Mouse (Mus musculus) lung, adult 2 months (tissue): ENCODE measurements around the gene Gnas. TPM values are rescaled to one million over a fixed set of nuclear protein-coding genes. Genes with fewer than 3 reads are reported as not detected.
A peak's percentile ranks its signal among the peaks of the same experiment; 100 is the strongest.
"Not testable (repeated sequence)": the region's sequence is repeated elsewhere in the genome, so short reads cannot be mapped to it uniquely, and the experiment has no call there.

Source experiments
- DNase-seq: peaks from one replicate; pipeline ENCODE4 v3.0.0; 2022
- H3K4me1 ChIP-seq: fragments of 200-500 bp; 2 replicates; pipeline ENCODE4 v1.6.1; 2011; ENCODE audit warnings: low read length; ENCODE audit not compliant: control insufficient read depth, insufficient read depth
- H3K4me3 ChIP-seq: fragments of 200-500 bp; replicated peaks from 2 replicates; pipeline ENCODE3; 2011; ENCODE audit warnings: low read depth, mild to moderate bottlenecking, control low read depth, low read length; ENCODE audit errors: extremely low read depth
- CTCF ChIP-seq: fragments of 200-500 bp; IDR thresholded peaks from 2 replicates; pipeline ENCODE4 v1.5.1; 2011; ENCODE audit warnings: mild to moderate bottlenecking, low read length, control low read depth; ENCODE audit not compliant: insufficient read depth
- POLR2A ChIP-seq: fragments of 200-500 bp; IDR thresholded peaks from 2 replicates; pipeline ENCODE4 v1.6.1; 2011; ENCODE audit warnings: low read depth, mild to moderate bottlenecking, control low read depth, low read length, borderline replicate concordance; ENCODE audit errors: extremely low read depth
- WGBS: fragments of 180-500 bp; shearing (Covaris S2); methylation state at CpG from one replicate; pipeline ENCODE4 v1.1.7; 2018; 5-methylcytosine and 5-hydroxymethylcytosine counted together
- polyA plus RNA-seq: library from polyadenylated mRNA; depleted of rRNA; stranded (reverse); fragments of >200 nt; gene quantifications from 2 replicates; pipeline ENCODE4 v1.2.3, GENCODE M21; 2012

Gene Gnas
- polyA plus RNA-seq, 1 experiment, result 1,050 TPM

DNA sequence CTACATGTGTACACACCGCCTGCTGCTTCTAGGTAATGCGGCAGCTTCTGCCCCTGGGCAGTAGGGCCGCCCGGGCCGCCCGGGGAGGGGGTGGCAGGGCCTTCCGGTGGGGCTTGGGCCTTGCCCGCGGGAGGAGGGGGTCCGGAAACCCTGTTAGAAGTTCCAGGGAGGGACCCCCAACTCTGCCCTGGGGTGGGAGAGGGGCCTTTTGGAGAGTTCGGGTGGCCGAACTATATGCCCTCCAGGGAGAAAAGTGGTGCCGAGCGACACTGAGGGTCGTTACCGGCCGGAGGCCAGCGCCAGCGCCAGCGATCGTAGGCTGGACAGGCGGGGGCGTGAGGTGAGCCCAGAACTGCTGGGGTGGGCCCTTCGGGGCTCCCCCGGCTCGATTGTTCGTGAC lies 16.1 kb downstream of the Gnas start:
- Histone ChIP-seq H3K4me1 (no peaks in the 10 kb centered on the region), H3K4me3 (no peak overlapping the region)
- 55% methylated on average over 27 of the region's 27 CpGs for WGBS
- TF ChIP-seq POLR2A (no peak), CTCF (no peak)
- no peak for DNase-seq

DNA sequence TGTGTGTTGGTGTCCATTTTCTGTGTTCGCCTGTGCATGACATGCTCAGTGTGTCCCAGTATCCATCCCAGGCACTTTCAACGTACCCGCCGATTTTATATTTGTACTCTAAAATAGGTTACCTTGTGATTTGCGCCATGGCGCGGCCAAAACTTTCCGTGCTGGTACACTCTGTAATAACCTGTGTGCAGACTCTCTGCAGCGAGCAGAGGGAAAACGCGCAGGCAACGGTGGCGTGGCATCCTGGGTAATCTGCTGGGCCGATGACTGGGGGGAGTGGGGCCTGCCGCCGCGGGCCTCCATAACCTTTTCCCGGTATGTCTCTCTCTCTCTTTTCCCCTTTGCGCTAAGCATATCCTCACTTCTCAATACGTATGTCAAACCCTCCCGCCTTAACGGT lies 16.5 kb downstream of the Gnas start:
- TF ChIP-seq POLR2A (no peak), CTCF (no peak)
- DNase-seq, result no peak
- WGBS, result 55% methylated on average over 22 of the region's 22 CpGs
- Histone ChIP-seq H3K4me3 (no peak overlapping the region), H3K4me1 (no peaks in the 10 kb centered on the region)

DNA sequence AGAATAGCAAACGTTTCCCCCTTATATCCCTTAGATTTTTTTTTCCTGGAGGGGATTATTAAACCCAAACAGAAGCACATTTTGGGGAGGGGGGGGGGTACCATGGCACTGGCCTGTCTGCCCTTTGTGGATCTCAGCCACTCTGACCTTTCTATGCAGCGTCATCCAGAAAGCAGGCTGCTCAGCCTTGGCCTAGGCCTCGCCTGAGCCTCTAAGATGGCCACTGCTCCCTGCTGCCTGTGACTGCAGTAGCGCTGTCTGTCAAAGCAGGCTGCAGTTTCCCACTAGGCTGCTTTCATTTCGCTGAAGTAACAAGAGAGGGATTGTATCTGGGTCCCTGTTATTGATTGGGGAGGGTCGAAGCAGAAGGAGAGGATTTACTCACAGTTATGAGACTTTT lies 18.4 kb downstream of the Gnas start:
- no peak for DNase-seq
- no peak overlapping the region for H3K4me3 ChIP-seq
- TF ChIP-seq POLR2A (no peak), CTCF (no peak)
- no peaks in the 10 kb centered on the region for H3K4me1 ChIP-seq
- WGBS, result 77% methylated on average over 6 of the region's 6 CpGs

DNA sequence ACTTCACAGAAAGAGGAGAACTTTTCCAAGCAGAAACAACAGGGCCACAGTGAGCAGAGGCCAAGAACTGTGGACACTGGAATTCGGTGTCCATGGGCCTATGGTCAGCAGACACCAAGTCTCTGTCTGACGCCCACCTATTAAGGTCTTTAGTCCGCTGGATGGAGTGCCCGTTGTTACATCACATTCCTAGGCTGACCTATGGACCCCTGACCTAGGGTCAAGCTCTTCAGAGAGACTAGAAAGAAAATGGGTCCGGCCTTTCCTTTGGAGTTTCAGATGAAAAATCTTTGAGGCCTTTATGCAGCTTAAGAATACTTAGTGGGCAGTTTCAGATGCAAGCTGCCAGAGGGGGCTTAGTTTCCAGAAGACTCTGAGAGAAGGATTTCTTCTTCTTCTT lies 21.5 kb downstream of the Gnas start:
- TF ChIP-seq POLR2A (no peak), CTCF (no peak)
- Histone ChIP-seq H3K4me1 (no peaks in the 10 kb centered on the region), H3K4me3 (no peak overlapping the region)
- WGBS, result 28% methylated on average over 5 of the region's 5 CpGs
- DNase-seq, result no peak

DNA sequence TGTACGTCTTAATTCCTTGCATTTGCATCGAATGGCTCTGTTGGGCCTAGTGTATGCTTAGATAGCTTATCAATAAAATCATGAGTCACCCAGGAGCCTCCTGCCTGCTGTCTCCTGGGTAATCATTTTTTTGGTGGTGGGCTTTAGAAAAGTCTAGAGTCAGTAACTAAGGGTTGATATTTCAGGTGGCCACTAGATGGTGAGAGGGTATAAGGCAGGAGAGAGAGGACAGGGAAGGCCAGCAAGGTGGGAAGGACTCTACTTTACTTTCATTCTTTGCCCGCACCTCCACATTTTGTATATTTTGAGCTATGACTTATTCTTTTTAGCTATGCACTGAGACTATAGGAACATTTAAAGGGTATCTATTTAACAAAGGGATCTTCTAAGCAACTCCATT lies 23.8 kb downstream of the Gnas start:
- H3K4me3 ChIP-seq, result no peak overlapping the region
- no peaks in the 10 kb centered on the region for H3K4me1 ChIP-seq
- no peak for DNase-seq
- TF ChIP-seq CTCF (no peak), POLR2A (no peak)
- WGBS, result 57% methylated on average over 3 of the region's 3 CpGs

DNA sequence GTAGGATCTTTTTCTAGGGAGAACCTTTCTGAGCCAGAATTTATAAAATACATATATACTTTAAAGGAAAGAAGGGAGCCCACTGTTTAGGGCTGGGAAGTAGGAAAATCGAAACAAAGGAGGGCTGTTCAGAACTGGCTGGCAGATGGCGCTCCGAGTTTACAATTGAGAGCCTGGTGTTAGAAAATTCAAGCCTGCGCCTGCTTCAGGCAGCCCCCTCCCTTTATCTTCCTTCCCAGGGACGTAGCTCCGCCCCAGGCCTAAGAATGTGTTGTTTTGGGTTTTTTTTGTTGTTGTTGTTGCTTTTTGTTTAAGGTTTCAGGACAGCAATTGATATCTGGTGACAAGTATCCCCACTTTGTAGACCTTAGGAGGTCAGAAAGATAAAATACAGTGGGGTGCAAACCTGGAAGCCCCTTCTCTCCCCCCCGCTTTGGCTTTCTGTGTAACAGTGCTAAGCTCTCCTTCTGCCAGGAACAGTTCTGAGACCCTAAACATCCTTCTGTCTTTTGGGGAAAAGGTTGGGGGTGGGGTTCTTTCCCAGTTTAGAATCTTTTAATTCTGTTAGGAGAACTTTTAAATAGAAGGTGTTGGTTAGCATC lies 26.9 kb downstream of the Gnas start:
- peak; percentile 68 for TF ChIP-seq CTCF
- no peak for TF ChIP-seq POLR2A
- WGBS, result 15% methylated on average over 7 of the region's 7 CpGs
- peak; percentile 52 for DNase-seq
- Histone ChIP-seq H3K4me1 (no peaks in the 10 kb centered on the region), H3K4me3 (no peak overlapping the region)

DNA sequence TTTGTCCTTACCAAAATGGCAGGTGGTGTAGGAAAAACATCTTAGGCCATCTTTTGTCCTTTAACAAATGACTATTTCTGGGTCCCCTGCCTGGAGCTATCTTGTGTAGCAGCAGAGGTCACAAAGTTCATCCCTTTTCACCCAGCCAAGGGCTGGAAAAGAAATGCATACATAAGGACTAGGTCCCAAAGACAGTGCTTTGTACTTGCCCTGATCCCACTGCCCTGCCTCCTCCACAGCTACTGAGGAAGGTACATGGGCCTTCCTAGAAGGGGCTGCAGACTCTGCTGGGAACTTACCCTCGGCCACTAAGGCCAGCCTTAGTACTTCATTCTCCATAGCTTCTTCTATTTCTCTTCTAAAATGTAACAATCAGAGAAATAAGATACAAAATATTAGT lies 27.5 kb downstream of the Gnas start:
- no peak overlapping the region for H3K4me3 ChIP-seq
- H3K4me1 ChIP-seq, result no peaks in the 10 kb centered on the region
- TF ChIP-seq POLR2A (no peak), CTCF (no peak)
- 82% methylated on average over 1 of the region's 1 CpGs for whole genome bisulfite sequencing
- no peak for DNase-seq

DNA sequence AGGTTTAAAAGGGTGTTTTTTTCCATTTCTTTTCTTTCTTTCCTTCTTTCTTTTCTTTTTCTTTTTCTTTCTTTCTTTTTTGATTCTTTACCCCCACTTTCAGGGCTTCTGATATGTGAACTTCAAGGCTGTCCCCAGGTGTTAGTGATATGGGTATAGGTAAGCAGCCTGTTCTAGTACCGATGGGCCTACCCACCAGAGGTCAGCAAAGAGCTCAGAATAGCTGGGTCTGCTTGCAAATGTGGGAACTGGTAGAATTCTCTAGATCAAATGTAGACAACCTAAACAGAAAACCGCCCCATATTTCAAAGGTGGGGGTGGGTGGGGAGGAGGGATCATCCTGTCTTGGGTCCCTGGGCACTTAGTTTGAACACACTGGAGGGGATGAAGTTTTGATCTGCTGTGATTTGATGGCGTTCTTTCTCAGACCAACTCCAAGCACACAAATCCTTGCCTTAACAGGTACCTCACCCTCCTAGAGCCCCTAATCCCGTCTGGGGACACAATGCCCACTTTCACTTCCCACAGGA lies 28.1 kb downstream of the Gnas start:
- Histone ChIP-seq H3K4me1 (no peaks in the 10 kb centered on the region), H3K4me3 (no peak overlapping the region)
- peak; percentile 75 for DNase-seq
- TF ChIP-seq CTCF (peak; percentile 73), POLR2A (no peak)
- 19% methylated on average over 4 of the region's 4 CpGs for WGBS

DNA sequence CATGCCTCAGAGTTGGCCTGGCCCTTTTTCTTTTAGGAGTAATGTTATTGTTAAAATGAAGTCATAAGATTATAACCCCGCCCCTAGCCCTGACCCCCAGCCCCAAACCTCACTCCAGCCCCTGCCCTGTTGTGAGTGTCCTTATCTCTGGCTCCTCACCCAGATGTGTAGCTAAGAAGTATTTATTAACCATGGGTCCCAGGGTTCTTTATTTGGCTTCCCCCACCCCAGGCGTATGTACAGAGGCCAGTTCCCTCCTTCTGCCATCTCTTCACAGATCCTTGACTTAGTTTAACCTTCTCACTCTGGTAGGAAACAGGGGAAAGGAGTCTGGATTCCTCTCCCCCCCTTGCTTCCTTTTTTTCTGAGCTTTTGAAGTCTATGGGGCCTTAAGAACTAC lies 28.5 kb downstream of the Gnas start:
- Histone ChIP-seq H3K4me1 (no peaks in the 10 kb centered on the region), H3K4me3 (no peak overlapping the region)
- WGBS, result 54% methylated on average over 2 of the region's 2 CpGs
- no peak for DNase-seq
- no peak for TF ChIP-seq POLR2A
- no peak for TF ChIP-seq CTCF

DNA sequence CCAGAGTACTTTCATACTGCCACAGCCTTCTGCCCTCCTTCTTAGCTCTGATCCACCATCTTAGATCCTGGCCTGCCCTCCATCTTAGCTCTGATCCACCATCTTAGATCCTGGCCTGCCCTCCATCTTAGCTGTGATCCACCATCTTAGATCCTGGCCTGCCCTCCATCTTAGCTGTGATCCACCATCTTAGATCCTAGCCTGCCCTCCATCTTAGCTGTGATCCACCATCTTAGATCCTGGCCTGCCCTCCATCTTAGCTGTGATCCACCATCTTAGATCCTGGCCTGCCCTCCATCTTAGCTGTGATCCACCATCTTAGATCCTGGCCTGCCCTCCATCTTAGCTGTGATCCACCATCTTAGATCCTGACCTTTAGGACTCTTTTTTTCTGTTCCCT lies 31.3 kb downstream of the Gnas start:
- H3K4me1 ChIP-seq, DNase-seq, H3K4me3 ChIP-seq: not testable (repeated sequence)

DNA sequence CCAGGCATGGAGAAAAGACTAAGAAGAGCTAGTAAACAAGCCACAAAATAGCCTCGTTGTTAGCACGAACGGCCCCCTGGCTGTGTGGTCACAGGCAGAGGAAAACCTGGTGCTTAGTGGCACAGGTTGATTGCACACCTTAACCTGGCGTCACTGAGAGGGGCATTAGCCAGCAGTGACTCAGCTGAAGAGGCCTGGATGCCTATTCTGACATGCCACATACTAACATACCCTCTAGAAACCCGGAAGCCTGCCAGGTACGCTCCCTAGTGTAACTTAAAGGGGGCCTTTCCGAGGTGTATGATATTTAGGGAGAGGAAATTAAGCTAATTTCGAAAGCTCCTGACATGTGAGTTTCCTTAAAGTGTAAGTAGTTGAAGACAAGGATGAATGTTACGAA lies 32.5 kb downstream of the Gnas start:
- no peak for DNase-seq
- TF ChIP-seq POLR2A (no peak), CTCF (no peak)
- 79% methylated on average over 9 of the region's 9 CpGs for WGBS
- Histone ChIP-seq H3K4me3 (no peak overlapping the region), H3K4me1 (no peaks in the 10 kb centered on the region)
